Mouse (Mus musculus) lung, postnatal 0 days (tissue): ENCODE measurements around the gene Cyp2c70. TPM values are rescaled to one million over a fixed set of nuclear protein-coding genes. Genes with fewer than 3 reads are reported as not detected.

Source experiments
- ATAC-seq: fragments of 200-750 bp; cut with Nextera tagmentation; 2 replicates; pipeline ENCODE4 v1.8.0; 2017; ENCODE audit warnings: moderate library complexity
- DNase-seq: peaks from one replicate; pipeline ENCODE4 v3.0.0-alpha.2; 2016; ENCODE audit warnings: low spot score
- H3K27ac ChIP-seq: fragments of 300-500 bp; sonication (generic); 2 replicates; pipeline ENCODE4 v1.5.1; 2014; ENCODE audit warnings: antibody characterized with exemption, mild to moderate bottlenecking, low read length, mixed read lengths
- H3K27me3 ChIP-seq: fragments of 300-500 bp; sonication (generic); replicated peaks from 2 replicates; pipeline ENCODE4 v1.6.1; 2014; ENCODE audit warnings: low read length, mixed read lengths; ENCODE audit not compliant: insufficient read depth
- H3K36me3 ChIP-seq: fragments of 300-500 bp; sonication (generic); 2 replicates; pipeline ENCODE4 v1.6.1; 2014; ENCODE audit warnings: low read length, mixed read lengths; ENCODE audit not compliant: insufficient read depth
- H3K4me1 ChIP-seq: fragments of 300-500 bp; sonication (generic); 2 replicates; pipeline ENCODE4 v1.6.1; 2014; ENCODE audit warnings: antibody characterized with exemption, low read depth, low read length, mixed read lengths; ENCODE audit not compliant: insufficient read depth
- H3K4me2 ChIP-seq: fragments of 300-500 bp; sonication (generic); replicated peaks from 2 replicates; pipeline ENCODE4 v1.6.1; 2014; ENCODE audit warnings: low read depth, mild to moderate bottlenecking, low read length, moderate library complexity, mixed read lengths
- H3K4me3 ChIP-seq: fragments of 300-500 bp; sonication (generic); 2 replicates; pipeline ENCODE4 v1.5.1; 2014; ENCODE audit warnings: low read depth, low read length
- H3K9ac ChIP-seq: fragments of 300-500 bp; sonication (generic); replicated peaks from 2 replicates; pipeline ENCODE4 v1.6.1; 2014; ENCODE audit warnings: low read depth, mild to moderate bottlenecking
- H3K9me3 ChIP-seq: fragments of 300-500 bp; sonication (generic); 2 replicates; pipeline ENCODE4 v1.6.1; 2016; ENCODE audit warnings: low read length, mixed read lengths
- CTCF ChIP-seq: IDR thresholded peaks from 2 replicates; pipeline ENCODE4 v1.5.1; 2016; ENCODE audit warnings: antibody characterized with exemption, mild to moderate bottlenecking
- EP300 ChIP-seq: IDR thresholded peaks from 2 replicates; pipeline ENCODE4 v1.6.1; 2016; ENCODE audit warnings: antibody characterized with exemption, mild to moderate bottlenecking, control low read depth
- WGBS: fragments of 180-500 bp; shearing (Covaris S2); extraction: QIAGEN DNeasy Blood & Tissue Kit; methylation state at CpG from one replicate; pipeline ENCODE4 v1.1.7; 2014; 5-methylcytosine and 5-hydroxymethylcytosine counted together
- polyA plus RNA-seq: library from polyadenylated mRNA; unstranded; fragments of >200 nt; fragmentation: Nextera tagmentation; extraction: Ambion mirVana; gene quantifications from 2 replicates; pipeline ENCODE4 v1.2.1, GENCODE M21; 2015

The Cyp2c70 gene
- not detected in 2 replicates for polyA plus RNA-seq

DNA sequence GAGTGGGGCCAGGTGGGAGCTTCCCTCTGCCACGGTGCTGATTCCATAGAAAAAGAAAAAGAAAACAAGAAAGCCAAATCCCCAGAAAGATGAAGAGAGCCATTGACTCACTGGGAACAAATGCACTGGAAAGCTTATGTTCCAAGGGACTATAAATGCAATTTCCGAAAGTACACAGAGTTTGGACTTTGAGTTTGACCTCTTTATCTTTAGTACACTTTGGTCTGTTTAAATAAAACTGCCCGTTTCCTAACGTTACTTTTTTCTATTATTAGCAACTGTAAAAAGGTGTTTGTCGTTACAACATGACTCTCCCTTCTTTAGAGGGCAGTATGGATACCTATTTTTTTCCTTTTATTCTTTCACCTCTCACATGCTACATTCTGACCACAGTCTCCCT, at the start of gene Cyp2c70:
Gene Cyp2c70 (minus strand): TSS at position 174 of the 400 bp plus-strand sequence.
- no peak for TF ChIP-seq CTCF
- Histone ChIP-seq H3K4me1 (no peaks in the 10 kb centered on the region), H3K27ac (no peak within 1 kb of the TSS), H3K4me3 (no peak within 1 kb of the TSS), H3K36me3 (no peaks in the 10 kb centered on the region), H3K9me3 (no peaks in the 10 kb centered on the region), H3K9ac (no peak within 1 kb of the TSS), H3K27me3 (no peaks in the 10 kb centered on the region), H3K4me2 (no peak within 1 kb of the TSS)
- 27% methylated on average over 5 of the region's 5 CpGs for WGBS
- ATAC-seq (no peak), DNase-seq (no peak)

DNA sequence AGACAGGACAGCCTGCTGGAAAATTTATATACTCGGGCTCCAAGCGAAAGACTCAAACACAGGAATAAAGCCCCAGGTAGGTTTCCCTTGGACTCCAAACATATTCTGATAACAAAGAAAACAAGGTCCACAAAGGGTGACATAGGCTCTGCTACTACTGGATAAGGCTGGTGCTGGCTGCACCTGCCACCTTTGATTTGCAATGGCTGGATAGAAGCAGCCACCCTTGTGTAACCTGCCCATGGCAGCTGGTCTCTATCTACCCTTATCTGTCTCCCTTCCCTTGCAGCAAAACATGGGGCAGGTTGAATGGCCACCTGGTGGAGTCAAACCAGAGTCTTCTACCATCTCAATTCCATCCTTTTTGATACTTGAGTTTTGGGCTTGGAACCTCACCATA, 45.4 kb upstream of the Cyp2c70 start:
- DNase-seq: no peak
- no peak overlapping the region for H3K4me3 ChIP-seq
- no peak overlapping the region for H3K4me2 ChIP-seq
- TF ChIP-seq EP300: no peak
- TF ChIP-seq CTCF: no peak
- no peaks in the 10 kb centered on the region for H3K9me3 ChIP-seq
- H3K9ac ChIP-seq: no peak overlapping the region
- H3K27me3 ChIP-seq: no peaks in the 10 kb centered on the region
- ATAC-seq: no peak
- H3K4me1 ChIP-seq: no peaks in the 10 kb centered on the region
- H3K27ac ChIP-seq: no peak overlapping the region
- WGBS: 93% methylated on average over 2 of the region's 2 CpGs
- no peaks in the 10 kb centered on the region for H3K36me3 ChIP-seq

DNA sequence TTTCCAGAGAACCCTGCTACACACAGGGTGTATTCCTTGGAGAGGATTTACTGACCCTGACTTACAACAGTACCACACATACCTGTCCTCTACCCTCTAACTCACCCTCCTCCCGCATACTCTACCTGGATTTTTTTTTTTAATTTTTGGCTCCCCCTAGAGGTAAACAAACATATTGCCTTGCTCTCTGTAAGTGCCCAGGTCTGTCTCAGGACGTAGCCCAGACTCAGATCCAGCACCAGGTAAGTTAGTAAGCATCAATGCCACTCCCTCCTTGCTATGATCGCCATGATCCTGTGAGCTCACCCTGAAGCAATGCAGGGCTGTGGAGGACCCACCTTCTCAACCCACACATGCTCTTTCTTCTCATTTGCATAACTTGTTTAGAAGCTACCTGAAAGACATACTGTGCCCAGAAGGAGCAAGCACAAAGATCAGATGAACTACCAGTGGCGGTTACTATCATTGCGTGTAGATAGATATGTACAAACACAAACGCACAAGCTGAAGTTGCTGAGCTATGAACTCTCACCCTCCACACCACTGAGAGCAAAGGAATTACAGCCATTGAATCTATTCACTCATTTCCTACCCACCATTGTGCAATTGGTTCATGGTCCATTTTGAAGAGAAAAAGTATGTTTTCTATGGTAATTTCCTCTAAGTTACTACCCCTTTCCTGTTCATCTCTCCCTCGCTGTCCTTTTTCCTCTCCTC, 44.9 kb upstream of the Cyp2c70 start:
- no peak overlapping the region for H3K4me3 ChIP-seq
- no peak overlapping the region for H3K9ac ChIP-seq
- DNase-seq (peak; percentile 24), ATAC-seq (no peak)
- no peaks in the 10 kb centered on the region for H3K36me3 ChIP-seq
- no peaks in the 10 kb centered on the region for H3K9me3 ChIP-seq
- TF ChIP-seq EP300 (no peak), CTCF (peak; percentile 48)
- WGBS: 76% methylated on average over 7 of the region's 7 CpGs
- H3K27ac ChIP-seq: no peak overlapping the region
- no peaks in the 10 kb centered on the region for H3K4me1 ChIP-seq
- no peaks in the 10 kb centered on the region for H3K27me3 ChIP-seq
- H3K4me2 ChIP-seq: no peak overlapping the region

DNA sequence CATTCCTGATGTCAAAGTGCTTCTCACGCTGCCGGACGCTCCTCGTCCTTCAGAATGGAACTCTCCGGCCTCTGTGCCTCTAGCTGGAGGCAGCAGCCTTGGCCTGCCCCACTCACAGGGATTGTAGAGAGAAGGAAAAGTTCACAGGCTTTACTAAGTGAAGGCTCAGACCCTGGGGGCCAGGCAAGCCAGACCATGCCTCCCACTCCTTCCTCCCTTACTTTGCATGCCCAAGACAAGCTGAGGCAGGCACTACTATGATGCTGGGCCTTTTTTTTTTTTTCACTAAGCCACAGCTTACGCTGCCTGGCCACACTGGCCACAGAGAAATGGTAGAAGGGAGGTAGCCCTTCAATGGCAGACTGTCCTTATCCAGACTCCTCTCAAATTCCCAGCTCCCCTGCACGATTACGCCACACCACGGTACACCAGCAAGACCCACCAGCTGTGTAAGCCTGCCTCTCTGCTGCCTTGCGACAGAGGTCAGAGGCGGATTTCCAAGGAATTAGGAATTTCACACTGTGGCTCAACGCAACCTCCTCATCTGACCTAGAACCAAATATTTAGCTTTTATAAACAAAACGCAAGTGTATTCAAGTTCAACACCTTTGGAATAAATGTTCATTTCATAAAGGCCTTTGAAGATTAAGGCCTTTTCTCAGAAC, 44.1 kb upstream of the Cyp2c70 start:
- 72% methylated on average over 13 of the region's 13 CpGs for WGBS
- DNase-seq: no peak

DNA sequence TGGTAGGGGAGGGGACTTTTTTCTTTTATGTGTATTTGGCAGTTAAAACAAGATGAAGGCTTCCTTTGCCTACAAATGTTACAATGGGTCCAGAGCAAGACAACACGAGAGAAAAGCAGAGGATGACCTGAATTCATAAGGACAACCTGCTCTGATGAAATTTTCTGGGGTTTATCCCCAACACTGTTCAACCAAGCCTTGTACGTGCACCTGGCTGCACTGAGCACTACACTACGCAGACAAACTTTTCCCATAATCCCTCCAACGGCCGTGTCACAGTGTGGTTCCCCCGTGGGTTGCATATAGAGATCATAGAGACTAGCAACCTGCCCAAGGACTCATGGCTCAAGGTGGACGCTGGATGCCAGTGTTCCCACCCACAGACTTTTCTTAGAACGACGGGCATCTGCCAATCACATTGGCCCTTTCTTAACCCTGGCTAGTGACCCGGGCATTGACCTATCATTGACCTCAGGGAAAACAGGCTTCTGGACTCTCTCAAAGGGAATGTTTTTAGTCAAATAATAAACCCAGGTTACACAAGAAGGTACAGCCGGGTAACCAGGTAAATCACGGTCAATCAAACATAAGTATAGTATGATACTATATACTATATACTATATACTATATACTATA, 39.5 kb upstream of the Cyp2c70 start:
- no peaks in the 10 kb centered on the region for H3K27me3 ChIP-seq
- no peak for ATAC-seq

More for the DNA sequence above, 44.1 kb upstream of the Cyp2c70 start:
- Histone ChIP-seq H3K4me2 (no peak overlapping the region), H3K27me3 (no peaks in the 10 kb centered on the region), H3K36me3 (no peaks in the 10 kb centered on the region), H3K4me1 (no peaks in the 10 kb centered on the region), H3K9me3 (no peaks in the 10 kb centered on the region), H3K9ac (no peak overlapping the region), H3K4me3 (no peak overlapping the region), H3K27ac (no peak overlapping the region)
- ATAC-seq: no peak
- TF ChIP-seq EP300 (no peak), CTCF (no peak)

DNA sequence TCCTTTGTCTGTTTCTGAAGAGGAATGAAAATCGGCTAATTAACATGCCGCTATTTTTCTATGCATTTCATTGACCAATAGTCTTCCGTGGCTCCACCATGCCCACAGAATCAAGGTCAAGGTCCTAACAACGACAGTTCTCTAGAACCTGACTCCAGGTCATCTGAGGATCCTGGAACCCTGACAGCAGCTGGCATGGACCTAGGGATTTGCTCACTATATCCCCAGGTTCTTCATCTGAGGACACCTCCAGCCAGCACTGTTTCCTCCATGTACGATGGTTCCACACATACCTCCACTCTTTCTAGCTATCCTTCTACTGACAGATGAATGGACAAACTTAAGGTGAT, 38.6 kb upstream of the Cyp2c70 start:
- no peaks in the 10 kb centered on the region for H3K36me3 ChIP-seq
- H3K4me2 ChIP-seq: no peak overlapping the region
- no peak overlapping the region for H3K4me3 ChIP-seq
- TF ChIP-seq EP300 (no peak), CTCF (no peak)
- H3K4me1 ChIP-seq: no peaks in the 10 kb centered on the region
- WGBS: 63% methylated on average over 5 of the region's 5 CpGs
- no peaks in the 10 kb centered on the region for H3K9me3 ChIP-seq
- H3K27me3 ChIP-seq: no peaks in the 10 kb centered on the region
- DNase-seq: no peak
- ATAC-seq: no peak
- no peak overlapping the region for H3K9ac ChIP-seq
- no peak overlapping the region for H3K27ac ChIP-seq

More for the DNA sequence above, 39.5 kb upstream of the Cyp2c70 start:
- WGBS: 85% methylated on average over 12 of the region's 12 CpGs
- Histone ChIP-seq H3K9me3 (no peaks in the 10 kb centered on the region), H3K4me2 (no peak overlapping the region), H3K9ac (no peak overlapping the region), H3K4me1 (no peaks in the 10 kb centered on the region), H3K27ac (no peak overlapping the region), H3K36me3 (no peaks in the 10 kb centered on the region), H3K4me3 (no peak overlapping the region)
- DNase-seq: no peak
- TF ChIP-seq EP300 (no peak), CTCF (no peak)
